Comparison of ENCODE assay signal across 7 mouse cellular contexts in the genomic region with DNA sequence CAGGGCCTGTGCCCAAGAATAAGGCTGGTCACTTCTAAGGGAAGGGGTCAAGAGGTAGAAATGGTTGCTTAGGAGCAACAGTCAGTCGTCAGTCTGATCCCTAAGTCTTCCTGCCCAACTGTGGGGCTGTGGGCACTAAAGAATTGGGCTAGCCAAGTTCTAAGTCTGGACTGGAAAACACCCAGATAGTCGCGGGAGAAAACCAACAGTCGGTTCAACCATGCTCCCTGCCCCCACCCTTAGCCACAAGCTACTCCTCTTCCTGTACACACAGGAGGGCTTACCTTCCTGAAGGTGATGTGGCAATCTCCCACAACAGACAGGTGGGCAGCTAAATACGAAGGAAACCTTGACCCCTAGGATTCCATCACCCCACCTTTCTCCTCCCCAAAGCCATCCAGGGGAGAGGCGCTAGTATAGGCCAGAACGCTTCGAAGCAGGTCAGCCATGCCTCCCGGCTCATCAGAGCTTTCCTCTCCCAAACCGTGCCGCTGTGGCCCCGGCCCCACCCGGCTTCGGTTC. TPM values are rescaled to one million over a fixed set of nuclear protein-coding genes. Genes with fewer than 3 reads are reported as not detected.
DNase-seq lines count a peak whose midpoint lies in the region; ATAC-seq and TF ChIP-seq lines count a peak whose summit lies in the region.

No protein-coding gene starts in this region.

- H3K9me3 ChIP-seq in forebrain, embryonic 14.5 days (replicated peaks; ENCODE audit: control insufficient read depth, low read length): no peaks in the 10 kb centered on the region; the same call in 1 of the 2 replicates
- H3K9me3 ChIP-seq in limb, embryonic 14.5 days (ENCODE audit: control insufficient read depth, low read length): no peaks in the 10 kb centered on the region; the same call in 1 of the 2 replicates
- H3K9me3 ChIP-seq in neural tube, embryonic 13.5 days: no peaks in the 10 kb centered on the region

- WGBS in forebrain, embryonic 14.5 days: 3% methylated on average over 14 of the region's 14 CpGs
- WGBS in limb, embryonic 14.5 days: 12% methylated on average over 14 of the region's 14 CpGs
- 4% methylated on average over 14 of the region's 14 CpGs for WGBS in neural tube, embryonic 13.5 days

- H3K27ac ChIP-seq in forebrain, embryonic 14.5 days (ENCODE audit: low read depth, low read length): peak overlapping the region; percentile 88
- no peak overlapping the region for H3K27ac ChIP-seq in limb, embryonic 14.5 days (replicated peaks; ENCODE audit: low read depth, low read length)
- peak overlapping the region; percentile 93 for H3K27ac ChIP-seq in neural tube, embryonic 13.5 days (replicated peaks)

- H3K4me3 ChIP-seq in forebrain, embryonic 14.5 days (ENCODE audit: low read depth, low read length): peak overlapping the region; percentile 94
- peak overlapping the region; percentile 69 for H3K4me3 ChIP-seq in limb, embryonic 14.5 days (replicated peaks; ENCODE audit: low read length)
- peak overlapping the region; percentile 93 for H3K4me3 ChIP-seq in neural tube, embryonic 13.5 days

- peak overlapping the region; percentile 96 for H3K9ac ChIP-seq in forebrain, embryonic 14.5 days (ENCODE audit: low read length)
- peak overlapping the region; percentile 61 for H3K9ac ChIP-seq in limb, embryonic 14.5 days (ENCODE audit: low read depth, low read length, severe bottlenecking)
- peak overlapping the region; percentile 97 for H3K9ac ChIP-seq in neural tube, embryonic 13.5 days

- ATAC-seq in forebrain, embryonic 14.5 days: 0 out of 2 replicates have a peak, but pooled peaks have one; percentile 0
- no peak for ATAC-seq in limb, embryonic 14.5 days (ENCODE audit: low FRiP score, low read depth)
- ATAC-seq in neural tube, embryonic 13.5 days (ENCODE audit: low read depth): peak; percentile 4; the same call in 1 of the 2 replicates

- H3K4me2 ChIP-seq in forebrain, embryonic 14.5 days (ENCODE audit: low read length): peak overlapping the region; percentile 91
- peak overlapping the region; percentile 97 for H3K4me2 ChIP-seq in limb, embryonic 14.5 days (replicated peaks; ENCODE audit: low read depth, low read length, severe bottlenecking)
- H3K4me2 ChIP-seq in neural tube, embryonic 13.5 days: peak overlapping the region; percentile 89

- H3K4me1 ChIP-seq in forebrain, embryonic 14.5 days (ENCODE audit: control insufficient read depth, insufficient read depth, low read length): peaks cover 25% of the 10 kb centered on the region
- H3K4me1 ChIP-seq in limb, embryonic 14.5 days (ENCODE audit: control insufficient read depth, insufficient read depth, low read length): peaks cover 23% of the 10 kb centered on the region
- peaks cover 56% of the 10 kb centered on the region for H3K4me1 ChIP-seq in neural tube, embryonic 13.5 days (replicated peaks)

- H3K27me3 ChIP-seq in forebrain, embryonic 14.5 days (replicated peaks; ENCODE audit: control insufficient read depth, insufficient read depth, low read length): no peaks in the 10 kb centered on the region
- no peaks in the 10 kb centered on the region for H3K27me3 ChIP-seq in limb, embryonic 14.5 days (ENCODE audit: control insufficient read depth, insufficient read depth, low read length)
- no peaks in the 10 kb centered on the region for H3K27me3 ChIP-seq in neural tube, embryonic 13.5 days

- H3K36me3 ChIP-seq in forebrain, embryonic 14.5 days (ENCODE audit: control insufficient read depth, insufficient read depth, low read length): 0 out of 2 replicates have a peak, but pooled peaks cover 4% of the 10 kb centered on the region
- no peaks in the 10 kb centered on the region for H3K36me3 ChIP-seq in limb, embryonic 14.5 days (ENCODE audit: control insufficient read depth, insufficient read depth, low read length)
- H3K36me3 ChIP-seq in neural tube, embryonic 13.5 days: 0 out of 2 replicates have a peak, but pooled peaks cover 9% of the 10 kb centered on the region

- TF ChIP-seq POLR2A in limb, embryonic 14.5 days (IDR thresholded peaks at IDR 0.05; ENCODE audit: borderline replicate concordance, extremely low read depth, insufficient read depth, insufficient read length): no peak

- peak; percentile 67 to 68 for DNase-seq in right cerebral cortex, postnatal 10 days (ENCODE audit: low spot score in 2 of 2)
- DNase-seq in right cerebral cortex, postnatal 36 days (ENCODE audit: low spot score in 2 of 2): no peak
- DNase-seq in c-Kit-positive CD71-positive TER-119-negative erythroid progenitor cells, embryonic 14.5 days (ENCODE audit: low read depth): peak; percentile 6
- peak; percentile 32 for DNase-seq in forebrain, embryonic 14.5 days (ENCODE audit: low spot score)
- no peak for DNase-seq in limb, embryonic 14.5 days (ENCODE audit: low spot score)
- DNase-seq in frontal cortex, postnatal 36 days (ENCODE audit: low spot score in 2 of 2): no peak

RNA-seq across cellular contexts. Expression of a gene that starts 1.4 kb away (rescaled TPM):
- 57.8 and 78.9 TPM in 2 replicates for polyA plus RNA-seq in forebrain, embryonic 14.5 days (2014; fragmentation: Nextera tagmentation; extraction: Ambion mirVana)
- polyA plus RNA-seq in limb, embryonic 14.5 days (2012; rRNA removed): 6.5 and 7.1 TPM in 2 replicates
- polyA plus RNA-seq in limb, embryonic 14.5 days (2014; fragmentation: Nextera tagmentation; extraction: Ambion mirVana): 7.8 and 9.2 TPM in 2 replicates
- 84.9 and 89.1 TPM in 2 replicates for polyA plus RNA-seq in neural tube, embryonic 13.5 days (2015; fragmentation: Nextera tagmentation; extraction: Ambion mirVana)

Comparison
In these comparisons a context has a peak if more than half of its experiments do, and no peak if none do; other contexts are left out.
1. DNase-seq: peak in right cerebral cortex, postnatal 10 days (2 of 2), c-Kit-positive CD71-positive TER-119-negative erythroid progenitor cells, embryonic 14.5 days (single experiment) and forebrain, embryonic 14.5 days (single experiment); none in right cerebral cortex, postnatal 36 days (0 of 2), limb, embryonic 14.5 days (single experiment) and frontal cortex, postnatal 36 days (0 of 2).
2. Peak in every context shown above with its lines, with median percentiles within 50 percentile points of each other: H3K4me2 ChIP-seq, H3K4me3 ChIP-seq and H3K9ac ChIP-seq.